Mouse (Mus musculus) heart, adult 9 months (tissue): ENCODE measurements around the gene Ica1.

Experiments used
- DNase-seq, 2 experiments: peaks; one replicate each; pipeline ENCODE4 v3.0.0; 2022; ENCODE audit warnings: low spot score in 2 of 2

The Ica1 gene

DNA sequence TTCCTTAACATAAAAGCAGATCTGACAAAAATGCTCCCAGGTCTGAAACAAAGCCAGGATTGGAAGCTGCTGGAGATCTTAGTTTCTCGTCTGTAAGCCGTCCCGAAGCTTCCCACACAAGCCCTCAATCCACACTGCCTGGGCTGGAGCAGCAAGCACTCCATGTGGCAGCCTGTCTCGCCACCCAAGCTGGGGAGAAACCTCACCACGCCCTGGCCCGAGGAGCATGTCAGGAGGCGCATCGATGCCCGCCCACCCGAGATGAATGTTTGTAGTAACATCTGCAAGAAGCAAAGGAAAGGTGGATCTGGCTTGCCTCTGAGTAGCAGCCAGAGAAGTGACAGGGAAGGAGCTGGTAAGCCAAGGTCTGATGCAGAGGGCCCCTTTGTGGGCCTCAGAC, 133.6 kb downstream of the Ica1 start:
- no peak for DNase-seq

DNA sequence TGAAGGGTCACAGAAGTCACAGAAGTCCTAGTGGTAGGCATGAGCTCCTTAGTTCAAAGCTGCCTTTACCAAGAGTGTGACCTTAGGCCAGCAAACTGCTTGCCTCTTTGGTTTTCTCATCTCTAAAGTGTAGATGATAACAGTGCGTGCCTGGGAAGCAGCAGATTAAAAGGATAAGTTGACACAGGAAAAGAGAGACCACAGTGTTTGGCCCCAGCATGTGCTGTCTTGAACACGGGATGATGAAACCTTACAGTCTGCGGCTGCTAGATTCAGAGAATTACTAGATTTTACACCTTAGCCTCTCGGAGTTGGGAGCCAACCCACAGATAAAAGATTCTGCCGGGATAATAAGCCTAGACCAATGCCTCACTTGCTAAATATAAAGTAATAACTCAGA, 137.4 kb downstream of the Ica1 start:
- no peak for DNase-seq

DNA sequence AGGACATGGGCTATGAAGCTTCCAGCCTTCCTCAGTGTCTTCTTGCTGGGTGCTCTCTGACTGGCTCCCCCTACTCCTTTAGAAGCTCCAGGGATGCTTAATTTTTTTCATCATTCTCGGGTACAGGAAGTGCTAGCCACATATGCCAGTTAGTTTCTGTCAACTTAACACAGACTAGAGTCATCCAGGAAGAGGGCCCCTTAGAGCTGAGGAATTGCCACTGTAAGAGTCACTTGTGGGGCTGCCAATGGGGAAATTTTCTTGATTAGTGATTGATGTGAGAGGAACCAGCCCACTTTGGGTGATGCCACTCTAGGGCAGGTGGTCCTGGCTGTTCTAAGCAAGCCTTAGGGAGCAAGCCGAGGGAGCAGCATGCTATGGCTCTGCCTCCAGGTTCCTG, 138.8 kb downstream of the Ica1 start:
- no peak for DNase-seq

DNA sequence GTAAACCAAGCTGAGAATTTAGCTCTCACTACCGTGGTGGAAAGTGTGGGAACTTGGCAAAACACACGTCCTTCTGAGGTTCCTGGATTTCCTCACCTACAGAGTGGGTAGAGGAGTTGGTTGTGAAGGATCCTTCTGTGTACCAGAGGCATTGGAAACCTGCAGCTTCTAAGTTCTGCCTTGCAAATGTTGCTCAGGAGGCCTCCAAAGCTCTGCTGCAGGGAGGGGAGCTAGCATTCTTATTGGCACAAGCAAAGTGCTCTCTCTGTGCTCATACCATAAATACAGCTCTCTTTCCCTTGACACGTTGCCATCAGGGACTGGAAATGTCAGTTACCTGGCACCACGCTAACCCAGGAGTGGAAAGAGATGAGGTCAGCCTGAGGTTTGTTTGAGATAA, 139.4 kb downstream of the Ica1 start:
- no peak for DNase-seq

DNA sequence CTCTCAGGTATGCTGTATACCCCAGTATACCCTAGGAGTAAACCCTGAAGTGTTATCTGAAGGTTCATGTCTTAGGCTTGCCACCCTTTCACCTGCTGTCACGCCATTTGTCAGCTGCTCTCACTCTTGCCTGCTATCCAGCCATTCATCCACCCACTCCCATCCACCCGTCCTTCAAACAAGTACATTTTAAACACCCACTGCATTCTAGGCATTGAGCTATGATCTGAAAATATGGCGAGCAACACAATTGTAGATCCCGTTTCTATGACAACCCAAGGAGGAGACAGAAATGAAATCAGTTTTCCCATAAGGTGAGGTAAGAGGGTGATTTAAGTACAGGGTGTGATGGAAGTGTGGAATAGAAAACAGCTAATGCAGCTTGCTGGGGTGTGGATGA, 140.2 kb downstream of the Ica1 start:
- no peak for DNase-seq

DNA sequence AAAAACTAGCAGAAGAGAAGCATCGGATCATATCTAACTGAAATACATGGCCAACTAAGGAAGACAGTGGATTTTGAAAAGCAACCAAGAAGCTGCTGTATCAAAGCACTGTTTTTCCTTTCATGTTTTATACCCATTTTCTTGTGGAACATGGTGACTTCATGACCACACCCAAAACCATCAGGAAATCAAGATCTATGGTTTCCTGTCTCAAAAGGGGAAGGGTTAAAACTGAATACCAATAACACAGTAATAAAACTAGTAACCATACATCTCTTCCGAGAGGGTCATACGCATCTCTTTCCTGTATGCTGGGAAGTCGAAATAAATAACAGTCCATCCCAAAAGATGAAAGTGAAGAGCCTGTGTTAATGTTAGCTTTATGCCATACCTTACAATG, 145.6 kb downstream of the Ica1 start:
- DNase-seq, result no peak

DNA sequence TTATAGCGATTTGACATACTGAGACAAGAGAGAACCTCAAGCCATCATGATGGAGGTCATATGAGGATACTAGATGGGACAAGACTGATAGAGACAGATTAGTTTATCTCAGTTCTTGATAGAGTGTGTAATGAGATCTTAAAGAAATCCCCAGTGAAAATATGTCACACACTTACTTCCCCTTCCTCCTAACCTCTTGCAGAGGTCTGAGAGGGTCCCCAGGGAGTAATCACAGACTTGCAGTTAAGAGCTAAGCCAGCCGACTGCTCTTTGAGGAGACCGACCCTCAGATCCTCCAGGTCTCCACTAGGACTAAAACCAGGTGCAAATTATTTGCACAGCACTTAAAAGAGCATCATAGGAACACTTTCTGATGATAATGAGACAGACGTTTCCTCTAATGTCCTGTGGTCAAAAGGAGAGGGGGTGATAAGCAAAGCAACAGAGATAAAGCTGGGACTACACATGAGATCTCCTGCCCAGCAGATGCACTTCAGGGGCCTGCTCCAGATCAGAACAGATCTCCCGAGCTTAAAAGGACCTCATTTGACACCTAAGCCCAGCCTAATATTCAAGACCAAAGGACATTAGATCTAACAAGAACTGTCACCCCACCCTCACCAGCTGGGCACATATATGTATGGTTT, 146.2 kb downstream of the Ica1 start:
- DNase-seq, result peak in 1 of 2 experiments; percentile 8

DNA sequence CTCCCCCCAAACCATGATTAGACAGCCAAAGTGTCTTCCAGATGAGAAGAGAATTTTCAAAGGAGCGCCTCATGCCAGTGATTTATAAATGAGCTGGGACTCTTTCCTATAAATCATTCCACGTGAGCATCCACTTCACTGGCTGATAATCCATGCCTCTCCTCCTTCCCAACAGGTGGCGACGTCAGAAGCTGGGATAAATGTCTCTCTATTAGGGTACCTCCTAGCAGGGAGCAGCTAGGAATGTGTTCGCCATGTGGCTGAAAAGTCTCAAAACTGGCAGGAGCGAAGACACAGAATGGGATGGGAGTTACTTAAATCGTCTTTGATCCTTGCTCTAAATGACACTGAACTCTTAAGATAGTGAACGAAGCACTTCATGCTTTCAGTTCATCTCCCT, 146.9 kb downstream of the Ica1 start:
- DNase-seq, result no peak

DNA sequence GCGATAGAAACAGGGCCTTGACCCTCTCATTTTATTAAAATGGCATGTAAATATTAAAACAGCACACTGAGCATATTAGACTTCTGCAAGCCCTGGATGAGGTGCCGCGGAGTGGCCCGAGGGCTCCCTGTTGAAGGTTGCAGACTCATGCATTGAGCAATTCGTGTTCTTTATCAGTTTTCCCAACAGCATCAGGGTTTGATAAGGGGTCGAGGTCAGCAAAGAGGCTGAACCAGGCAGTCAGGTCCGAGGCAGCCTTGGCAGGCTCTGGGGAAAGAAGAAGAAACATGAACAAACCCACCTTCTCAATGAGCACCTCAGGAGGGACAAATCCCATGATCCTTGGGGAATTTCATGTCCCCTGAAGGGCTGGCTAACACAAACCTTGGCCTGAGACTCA, 147.8 kb downstream of the Ica1 start:
- no peak for DNase-seq

DNA sequence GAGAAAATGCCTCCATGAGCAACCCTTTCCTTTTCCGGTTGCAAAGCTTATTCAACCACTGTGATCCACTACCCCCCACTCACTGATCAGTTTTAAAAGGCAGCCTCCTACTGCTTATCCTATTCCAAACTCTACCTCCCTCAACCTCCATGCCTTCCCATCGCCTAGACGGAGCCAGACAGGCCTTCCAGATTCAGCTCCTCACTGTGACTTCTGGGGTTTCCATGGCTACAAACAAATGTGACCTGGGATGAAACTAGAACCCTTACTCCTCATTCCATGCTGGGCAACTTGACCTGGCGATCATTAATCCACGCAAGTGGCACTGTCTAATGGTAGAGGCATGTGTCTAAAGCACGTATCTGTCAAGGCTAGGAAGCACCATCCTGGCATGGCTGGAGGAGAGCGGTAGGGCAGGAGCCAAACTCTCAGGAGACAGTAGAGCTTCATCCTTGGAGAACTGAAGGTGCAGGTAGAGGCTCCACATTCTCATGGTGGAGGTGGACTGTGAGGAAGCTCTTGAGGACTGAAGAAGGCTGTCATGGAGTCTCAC, 149.5 kb downstream of the Ica1 start:
- DNase-seq, result no peak

DNA sequence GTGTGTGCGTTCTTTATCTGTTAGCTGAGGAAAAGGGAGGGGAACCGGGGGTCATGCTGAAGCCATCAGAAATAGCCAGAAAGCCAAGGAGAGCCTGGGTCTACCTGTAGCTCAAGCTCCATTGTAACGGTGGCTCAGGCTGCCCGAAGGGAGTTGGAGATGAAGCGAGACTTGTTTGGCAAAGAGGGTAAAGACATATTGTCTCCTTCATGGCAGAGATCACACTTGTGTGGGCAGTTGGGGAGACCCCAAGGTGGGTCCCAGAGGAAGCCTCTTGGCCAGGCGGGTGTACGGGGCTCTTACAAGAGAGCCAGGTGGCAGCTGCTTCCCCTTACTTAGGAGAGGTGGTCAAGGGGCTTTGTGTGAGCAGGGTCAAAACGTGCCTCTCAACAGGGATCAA, 150.1 kb downstream of the Ica1 start:
- DNase-seq, result no peak

DNA sequence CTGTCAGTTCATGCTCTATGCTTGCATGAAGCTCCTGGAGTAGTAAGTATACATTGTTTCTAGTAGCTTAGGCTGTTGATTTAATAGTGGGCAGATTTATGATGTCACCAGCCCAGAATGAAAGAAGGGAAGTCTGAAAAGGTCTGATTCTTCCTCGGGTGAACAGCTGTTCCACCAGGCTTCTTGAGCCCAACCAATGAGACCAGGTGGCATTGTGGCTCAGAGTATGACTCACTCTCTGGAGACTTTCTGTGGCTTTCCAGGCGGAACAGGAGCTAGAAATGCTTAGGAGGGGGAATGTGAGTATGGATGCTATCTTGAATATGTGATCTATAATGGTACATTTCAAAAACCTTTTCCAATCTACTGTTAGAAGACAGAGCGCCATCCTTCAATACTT, 155.2 kb downstream of the Ica1 start:
- no peak for DNase-seq

DNA sequence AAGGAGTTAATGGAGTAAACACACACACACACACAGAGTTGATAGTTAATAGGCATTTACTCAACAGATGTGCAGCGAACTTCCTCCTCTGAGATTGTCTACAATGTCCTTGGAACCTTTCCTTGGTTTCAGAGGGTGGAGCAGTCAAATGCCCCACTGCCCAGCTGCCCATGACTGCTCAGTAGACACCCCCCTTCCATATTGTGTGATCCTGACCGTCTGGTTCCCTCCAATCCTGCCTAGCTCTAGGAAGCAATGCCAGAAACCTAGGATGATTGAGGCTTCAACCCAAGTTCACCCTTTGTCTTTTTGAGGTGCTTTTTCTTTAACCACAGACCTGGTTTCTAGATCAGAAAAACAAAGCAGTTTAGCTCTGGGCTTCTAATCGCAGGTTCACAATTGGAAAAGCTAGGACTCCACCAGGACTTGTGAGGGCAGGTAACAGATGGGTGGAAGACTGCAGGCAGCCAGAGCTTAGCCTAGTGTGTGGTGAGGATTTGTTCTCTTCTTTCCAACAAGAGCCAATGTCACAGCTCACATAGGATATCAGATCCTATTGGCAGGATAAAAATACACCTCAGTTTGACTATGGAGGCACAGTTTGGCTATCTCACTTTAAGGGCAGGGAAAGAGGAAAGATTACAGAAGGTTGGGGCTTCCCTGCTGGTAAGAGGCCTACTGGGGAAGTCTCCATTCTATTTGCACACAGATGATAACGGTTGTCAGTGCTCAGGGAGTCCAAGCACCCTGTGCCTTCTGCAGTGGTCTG, 158.5 kb downstream of the Ica1 start:
- DNase-seq, result no peak

DNA sequence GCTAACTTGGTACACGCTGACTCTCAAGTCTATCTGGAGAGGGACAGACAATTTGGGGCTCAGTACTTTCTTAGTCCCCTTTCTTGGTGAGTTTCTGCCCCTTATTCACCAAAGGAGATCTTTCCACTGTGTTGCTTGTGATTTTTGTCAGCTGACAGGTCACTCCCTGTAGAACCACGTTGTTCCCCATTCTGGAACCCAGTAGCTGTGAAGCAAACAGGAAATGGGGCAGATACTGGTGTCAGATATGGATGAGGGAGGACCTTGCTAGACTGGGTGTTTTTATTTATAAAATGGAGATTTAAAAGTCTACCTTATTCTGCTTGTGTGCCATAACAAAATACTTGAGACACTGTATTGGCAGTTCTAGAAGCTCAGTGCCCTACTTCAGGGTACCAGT, 160.9 kb downstream of the Ica1 start:
- no peak for DNase-seq

DNA sequence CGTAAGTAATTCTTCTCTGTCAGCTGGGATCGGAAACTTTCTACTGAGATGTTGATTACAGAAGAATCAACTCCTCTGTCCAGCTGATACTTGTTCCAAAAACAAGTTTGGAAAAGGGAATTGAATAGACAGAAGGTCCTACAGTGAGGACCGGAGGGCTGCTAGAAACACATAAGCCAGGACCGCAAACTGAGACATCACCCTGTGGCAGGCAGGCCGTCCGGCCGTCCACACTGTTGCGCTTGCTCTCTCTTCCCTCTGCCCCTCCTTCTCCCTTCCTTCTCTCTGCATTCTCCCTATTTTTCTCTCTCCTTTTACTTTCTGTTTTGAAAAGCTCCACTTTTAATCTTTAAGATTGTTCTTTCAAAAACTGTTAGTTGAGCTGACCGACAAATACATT, 186.6 kb downstream of the Ica1 start:
- DNase-seq, result peak; percentile 4

DNA sequence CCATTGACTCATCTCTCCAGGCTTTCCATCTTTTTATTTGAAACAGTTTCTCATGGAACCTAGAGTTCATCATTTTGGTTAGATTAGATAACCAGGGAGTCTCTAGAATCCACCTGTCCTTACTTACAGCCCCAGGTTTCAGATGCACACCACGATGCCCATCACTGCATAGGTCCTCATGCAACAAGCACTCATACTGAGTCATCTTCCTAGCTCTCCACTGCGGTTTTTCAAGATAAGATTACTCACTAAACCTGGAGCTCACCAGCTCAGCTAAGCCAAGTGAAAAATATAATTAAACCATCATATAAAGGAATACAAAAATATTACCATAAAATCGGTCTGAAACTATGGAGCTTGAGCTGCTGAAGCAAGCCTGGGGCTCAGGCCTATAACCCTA, 194.4 kb downstream of the Ica1 start:
- DNase-seq, result no peak

DNA sequence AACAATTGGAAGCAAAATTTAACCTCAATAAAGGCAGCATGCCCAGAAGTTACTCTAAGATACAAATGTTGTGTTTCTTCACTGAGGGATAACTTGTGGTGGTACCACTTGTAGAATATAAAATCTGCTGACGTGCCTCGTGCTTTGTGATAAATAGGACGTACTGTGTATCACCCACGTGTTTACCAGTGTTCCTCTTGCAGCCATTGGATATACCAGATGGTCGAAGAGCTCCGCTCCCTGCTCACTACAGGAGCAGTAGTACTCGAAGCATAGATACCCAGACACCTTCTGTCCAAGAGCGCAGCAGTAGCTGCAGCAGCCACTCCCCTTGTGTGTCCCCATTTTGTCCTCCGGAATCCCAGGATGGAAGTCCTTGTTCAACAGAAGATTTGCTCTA, 195.9 kb downstream of the Ica1 start:
- no peak for DNase-seq
